Mouse (Mus musculus) Patski (cell line): ENCODE results near the gene Fbxw7. TPM values are rescaled to one million over a fixed set of nuclear protein-coding genes. Genes with fewer than 3 reads are reported as not detected.
"Not testable (repeated sequence)": the region's sequence is repeated elsewhere in the genome, so short reads cannot be mapped to it uniquely, and the experiment has no call there.

Experiments used
- ATAC-seq: fragments of 100-300 bp; one replicate; pipeline ENCODE4 v1.8.0; 2021
- CTCF ChIA-PET: fragments of 350-600 bp; sonication (Branson Sonifier 250); formaldehyde crosslinking; loops from one replicate; lab custom pipeline; 2022; ENCODE audit warnings: inconsistent platforms; lab: Charles Lee
- POLR2A ChIA-PET: fragments of 350-600 bp; sonication (Branson Sonifier 250); formaldehyde crosslinking; loops from one replicate; lab custom pipeline; 2022; ENCODE audit warnings: antibody characterized with exemption, inconsistent platforms; lab: Charles Lee
- DNase-seq: peaks from one replicate; pipeline ENCODE4 v3.0.0-alpha.2; 2011; ENCODE audit warnings: low read depth, low spot score
- H3K27me3 ChIP-seq: fragments of 371-371 bp; one replicate; pipeline ENCODE4 v1.5.1; 2021
- CTCF ChIP-seq: fragments of 100-300 bp; IDR thresholded peaks from one replicate; pipeline ENCODE4 v1.5.1; 2021
- in situ Hi-C: fragments of 300-500 bp; cut with MboI; formaldehyde crosslinking; loops from 3 replicates; pipeline ENCODE4 v1.11.1; 2018; ENCODE audit warnings: low pct_unique_long_range_greater_than_20kb, mixed read lengths
- polyA plus RNA-seq: library from polyadenylated mRNA; unstranded; gene quantifications from one replicate; pipeline ENCODE4 v1.2.3, GENCODE M21; 2021

The Fbxw7 gene
- polyA plus RNA-seq, 1 experiment from 2014 or later, result 23.5 TPM

DNA sequence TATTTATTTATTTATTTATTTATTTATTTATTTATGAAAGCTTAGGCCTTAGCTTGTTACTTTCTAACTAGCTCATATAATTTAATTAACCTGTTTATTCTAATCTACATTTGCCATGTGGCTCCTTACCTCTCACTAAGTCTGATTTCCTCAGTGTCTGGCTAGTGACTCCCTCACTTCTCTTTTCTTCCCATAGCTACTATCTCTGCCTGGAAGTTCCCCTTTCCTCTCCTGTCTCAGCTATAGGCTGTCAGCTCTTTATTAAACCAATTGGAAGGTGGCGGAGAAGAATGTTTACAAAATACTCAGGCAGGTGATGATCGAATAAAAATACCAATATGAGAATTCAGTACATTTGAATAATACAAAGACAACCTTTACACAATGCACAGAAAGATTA lies 27.7 kb downstream of the Fbxw7 start:
- H3K27me3 ChIP-seq, result no peaks in the 10 kb centered on the region
- no peak for TF ChIP-seq CTCF
- ChIA-PET CTCF (interaction anchor here (0.8 to 5.8 kb wide), 32 partner anchors 9 to 227 kb away, joined by 3 to 44 read pairs (median 5); no protein-coding TSS in a partner anchor), POLR2A (interaction anchor here (0.7 to 1.0 kb wide), 3 partner anchors 29 to 211 kb away, joined by 3 read pairs; no protein-coding TSS in a partner anchor)
- DNase-seq, result no peak
- ATAC-seq, result no peak
- in situ Hi-C loops, result loop anchor here (10.0 to 25.0 kb wide), 2 partner anchors 228 to 680 kb away; partner anchors contain the start of genes Gm6525 and Mnd1

- CTCF ChIA-PET, result interaction anchor here (0.8 to 5.8 kb wide), 30 partner anchors 8 to 505 kb away, joined by 3 to 44 read pairs (median 6); no protein-coding TSS in a partner anchor
- DNase-seq (peak; percentile 63), ATAC-seq (peak; percentile 60)
- TF ChIP-seq CTCF, result peak; percentile 70
- POLR2A ChIA-PET, result interaction anchor here (1.0 kb wide), 1 partner anchor 148 kb away, joined by 3 read pairs; no protein-coding TSS in a partner anchor
- in situ Hi-C loops, result loop anchor here (10.0 to 25.0 kb wide), 2 partner anchors 229 to 681 kb away; partner anchors contain the start of genes Gm6525 and Mnd1
- no peaks in the 10 kb centered on the region for H3K27me3 ChIP-seq
Measured at GRCm38 (mm10) chr3:84843594-84843993, 28.5 kb downstream of the Fbxw7 start.

DNA sequence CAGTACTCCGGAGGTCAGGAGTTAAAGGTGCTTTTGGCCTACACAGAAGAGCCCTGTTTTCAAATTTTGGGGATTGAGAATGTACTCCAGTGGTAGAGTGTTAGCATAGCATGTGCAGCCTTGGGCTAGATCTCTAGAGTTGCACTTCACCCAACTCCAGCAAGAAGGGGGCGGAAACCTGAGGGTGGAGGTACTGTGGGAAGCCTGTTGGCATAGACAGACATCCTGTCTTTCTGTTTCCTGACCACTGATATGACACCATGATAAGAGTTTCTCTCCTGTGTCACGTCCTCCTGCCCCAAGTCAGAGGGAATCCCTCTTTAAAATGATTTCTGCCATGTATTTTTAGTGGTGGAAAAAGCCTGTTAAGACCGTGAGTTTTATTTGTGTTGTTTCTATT lies 33.7 kb downstream of the Fbxw7 start:
- DNase-seq, result no peak
- in situ Hi-C loops, result loop anchor here (5.0 to 25.0 kb wide), 4 partner anchors 161 to 686 kb away; partner anchors contain the start of genes Gm6525 and Mnd1
- no peak for TF ChIP-seq CTCF
- ATAC-seq, result no peak
- no peaks in the 10 kb centered on the region for H3K27me3 ChIP-seq
- ChIA-PET CTCF (interaction anchor here (1.1 to 10.0 kb wide), 4 partner anchors 10 to 163 kb away, joined by 3 to 50 read pairs (median 4); no protein-coding TSS in a partner anchor), POLR2A (no interaction called here)

GRCm38 (mm10) chr3:84850418-84850817 lies 35.4 kb downstream of the Fbxw7 start:
- peak; percentile 35 for DNase-seq
- ChIA-PET CTCF (interaction anchor here (1.1 to 10.0 kb wide), 5 partner anchors 10 to 35 kb away, joined by 4 to 50 read pairs (median 5); no protein-coding TSS in a partner anchor), POLR2A (interaction anchor here (0.6 kb wide), 2 partner anchors 20 to 54 kb away, joined by 3 read pairs; no protein-coding TSS in a partner anchor)
- TF ChIP-seq CTCF, result peak; percentile 28
- in situ Hi-C loops, result no loop called here
- ATAC-seq, result peak; percentile 71
- no peaks in the 10 kb centered on the region for H3K27me3 ChIP-seq

GRCm38 (mm10) chr3:84851801-84852200 lies 36.7 kb downstream of the Fbxw7 start:
- in situ Hi-C loops, result no loop called here
- no peaks in the 10 kb centered on the region for H3K27me3 ChIP-seq
- no peak for ATAC-seq
- ChIA-PET CTCF (interaction anchor here (1.1 to 10.0 kb wide), 6 partner anchors 9 to 159 kb away, joined by 3 to 50 read pairs (median 4); no protein-coding TSS in a partner anchor), POLR2A (interaction anchor here (0.7 to 0.9 kb wide), 2 partner anchors 33 to 658 kb away, joined by 3 to 4 read pairs; no protein-coding TSS in a partner anchor)
- TF ChIP-seq CTCF, result no peak
- no peak for DNase-seq

- in situ Hi-C loops, result no loop called here
- CTCF ChIA-PET, result interaction anchor here (0.9 to 10.0 kb wide), 5 partner anchors 10 to 181 kb away, joined by 3 to 50 read pairs (median 7); no protein-coding TSS in a partner anchor
- no peak for TF ChIP-seq CTCF
- DNase-seq, result no peak
- ATAC-seq, result no peak
- H3K27me3 ChIP-seq, result no peaks in the 10 kb centered on the region
- POLR2A ChIA-PET, result no interaction called here
Measured at GRCm38 (mm10) chr3:84852877-84853276, 37.8 kb downstream of the Fbxw7 start.

DNA sequence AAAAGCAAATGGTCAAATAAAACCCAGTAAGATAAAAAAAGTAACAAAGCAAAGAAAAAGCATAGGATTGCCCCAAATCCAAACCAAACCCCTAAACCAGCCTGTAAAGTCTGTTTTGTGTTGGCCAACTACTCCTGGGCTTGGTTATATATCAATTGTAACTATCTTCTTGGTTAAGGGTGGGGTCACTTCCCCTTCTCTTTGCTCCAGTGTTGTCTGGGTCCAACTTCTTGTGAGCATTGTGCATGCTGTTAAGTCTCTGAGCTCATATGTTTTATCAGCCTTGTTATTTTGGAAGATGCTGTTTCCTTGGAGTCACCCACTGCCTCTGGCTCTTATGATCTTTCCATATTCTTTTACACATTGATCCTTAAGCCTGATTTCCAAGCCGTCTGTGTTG lies 39.4 kb downstream of the Fbxw7 start:
- ChIA-PET POLR2A (no interaction called here), CTCF (interaction anchor here (2.1 to 10.0 kb wide), 3 partner anchors 10 to 16 kb away, joined by 6 to 50 read pairs (median 24); no protein-coding TSS in a partner anchor)
- no peak for TF ChIP-seq CTCF
- ATAC-seq, result no peak
- DNase-seq, result no peak
- in situ Hi-C loops, result no loop called here
- no peaks in the 10 kb centered on the region for H3K27me3 ChIP-seq

DNA sequence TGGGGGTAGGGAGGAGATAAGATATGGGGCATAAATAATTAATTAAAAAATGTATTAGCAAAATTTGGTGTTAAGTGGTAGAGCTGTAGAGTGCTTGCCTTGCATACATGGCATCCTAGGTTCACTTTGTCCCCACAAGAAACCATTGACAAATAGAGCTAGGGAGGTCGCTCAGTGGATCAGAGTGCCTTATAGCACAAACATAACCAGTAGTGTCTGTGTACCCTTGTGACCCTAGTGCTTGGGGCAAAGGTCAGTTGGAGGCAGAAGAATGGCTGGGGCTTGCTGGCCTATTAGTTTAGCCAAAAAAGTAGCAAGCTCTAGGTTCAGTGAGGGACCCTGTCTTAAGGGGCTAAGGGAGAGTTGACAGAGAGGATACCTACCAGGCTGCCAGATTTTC lies 45.6 kb downstream of the Fbxw7 start:
- ATAC-seq (no peak), DNase-seq (no peak)
- in situ Hi-C loops, result no loop called here
- POLR2A ChIA-PET, result no interaction called here
- CTCF ChIA-PET, result interaction anchor here (0.8 to 1.5 kb wide), 2 partner anchors 9 to 13 kb away, joined by 3 to 5 read pairs; no protein-coding TSS in a partner anchor
- TF ChIP-seq CTCF, result no peak
- no peaks in the 10 kb centered on the region for H3K27me3 ChIP-seq

GRCm38 (mm10) chr3:84861817-84862216 lies 46.7 kb downstream of the Fbxw7 start:
- H3K27me3 ChIP-seq, DNase-seq, in situ Hi-C loops, ATAC-seq: not testable (repeated sequence)
- ChIA-PET CTCF (interaction anchor here (1.1 kb wide), 1 partner anchor 20 kb away, joined by 3 read pairs; no protein-coding TSS in a partner anchor), POLR2A (interaction anchor here (0.6 kb wide), 1 partner anchor 196 kb away, joined by 3 read pairs; the partner anchor contains the start of gene Tmem154)

GRCm38 (mm10) chr3:84865684-84866083 lies 50.6 kb downstream of the Fbxw7 start:
- peak; percentile 38 for DNase-seq
- H3K27me3 ChIP-seq, result no peaks in the 10 kb centered on the region
- TF ChIP-seq CTCF, result no peak
- ChIA-PET POLR2A (no interaction called here), CTCF (interaction anchor here (1.2 to 1.8 kb wide), 2 partner anchors 14 to 173 kb away, joined by 3 to 4 read pairs; no protein-coding TSS in a partner anchor)
- no peak for ATAC-seq
- in situ Hi-C loops, result no loop called here

GRCm38 (mm10) chr3:84866866-84867265 lies 51.8 kb downstream of the Fbxw7 start:
- ATAC-seq (no peak), DNase-seq (no peak)
- in situ Hi-C loops, result no loop called here
- no peak for TF ChIP-seq CTCF
- CTCF ChIA-PET, result interaction anchor here (3.6 to 6.4 kb wide), 2 partner anchors 13 to 23 kb away, joined by 20 to 50 read pairs; no protein-coding TSS in a partner anchor
- no peaks in the 10 kb centered on the region for H3K27me3 ChIP-seq
- POLR2A ChIA-PET, result interaction anchor here (1.0 kb wide), 1 partner anchor 9 kb away, joined by 3 read pairs; no protein-coding TSS in a partner anchor
